Mouse (Mus musculus): ENCODE measurements around the gene Ctsr. TPM values are rescaled to one million over a fixed set of nuclear protein-coding genes. Genes with fewer than 3 reads are reported as not detected.
"Not testable (repeated sequence)": the region's sequence is repeated elsewhere in the genome, so short reads cannot be mapped to it uniquely, and the experiment has no call there.

The Ctsr gene
- not detected in 2 replicates for polyA plus RNA-seq (2016; fragmentation: Nextera tagmentation; extraction: Ambion mirVana)

DNA sequence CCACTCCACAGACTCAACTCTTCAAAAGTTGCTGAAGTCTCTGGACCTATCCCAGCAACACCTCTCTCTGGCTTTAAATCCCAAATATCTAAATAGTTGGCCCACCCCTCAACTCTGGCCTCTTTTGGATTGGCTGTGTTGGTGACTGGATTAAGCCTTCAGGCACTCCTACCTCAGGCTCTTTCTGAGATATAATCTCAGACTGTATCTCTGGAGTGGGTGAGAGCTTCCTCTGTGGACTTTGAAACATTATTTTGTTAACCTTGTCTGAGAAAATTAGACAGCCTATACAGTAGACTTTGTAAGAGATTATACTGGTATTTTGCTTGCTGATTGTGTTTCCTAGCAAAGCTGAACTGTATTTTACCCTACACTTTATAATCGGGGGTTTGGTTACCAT lies at the start of gene Ctsr:
Gene Ctsr, minus strand, starts transcription at position 101 of the 400 bp plus-strand sequence.
- no peak within 1 kb of the TSS for H3K4me3 ChIP-seq
- H3K27ac ChIP-seq: no peak within 1 kb of the TSS
- WGBS (ENCODE audit: insufficient replicate concordance): 64% methylated on average over 1 of the region's 1 CpGs
- no peak within 1 kb of the TSS for H3K9ac ChIP-seq
- no peak within 1 kb of the TSS for H3K4me2 ChIP-seq
- no peak for ATAC-seq
- 0 out of 2 replicates have a peak, but pooled peaks cover 2% of the 10 kb centered on the region for H3K9me3 ChIP-seq (replicated peaks)
- H3K36me3 ChIP-seq: no peaks in the 10 kb centered on the region
- no peaks in the 10 kb centered on the region for H3K27me3 ChIP-seq (replicated peaks)
- H3K4me1 ChIP-seq: no peaks in the 10 kb centered on the region

DNA sequence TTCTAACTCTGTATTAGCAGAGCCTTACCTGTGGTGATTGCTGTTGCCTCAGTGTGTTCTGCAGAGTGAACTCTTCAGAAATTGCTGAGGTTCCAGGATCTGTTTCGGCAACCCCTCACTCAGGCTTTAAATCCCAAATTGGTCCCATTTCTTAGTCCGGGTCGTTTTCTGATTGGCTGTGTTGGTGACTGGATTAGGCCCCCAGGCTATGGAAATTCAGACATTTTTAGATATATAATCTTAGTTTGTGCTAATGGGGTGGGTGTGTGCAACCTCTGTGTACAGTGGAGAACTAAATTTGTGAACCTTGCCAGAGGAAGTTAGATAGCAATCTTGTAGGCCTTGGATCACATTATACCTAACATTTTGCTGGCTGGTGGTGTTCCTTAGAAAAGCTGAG lies 39.3 kb upstream of the Ctsr start, which contains the start of gene Cts6:
Gene Cts6, minus strand, starts transcription at position 101 of the 400 bp plus-strand sequence.
- WGBS (ENCODE audit: insufficient replicate concordance): 77% methylated on average over 3 of the region's 3 CpGs
- Histone ChIP-seq H3K27me3 (replicated peaks) (no peaks in the 10 kb centered on the region), H3K4me1 (no peaks in the 10 kb centered on the region), H3K4me3 (no peak within 1 kb of the TSS), H3K4me2 (no peak within 1 kb of the TSS), H3K9me3 (replicated peaks) (no peaks in the 10 kb centered on the region), H3K36me3 (no peaks in the 10 kb centered on the region), H3K9ac (no peak within 1 kb of the TSS), H3K27ac (no peak within 1 kb of the TSS)
- no peak for ATAC-seq

DNA sequence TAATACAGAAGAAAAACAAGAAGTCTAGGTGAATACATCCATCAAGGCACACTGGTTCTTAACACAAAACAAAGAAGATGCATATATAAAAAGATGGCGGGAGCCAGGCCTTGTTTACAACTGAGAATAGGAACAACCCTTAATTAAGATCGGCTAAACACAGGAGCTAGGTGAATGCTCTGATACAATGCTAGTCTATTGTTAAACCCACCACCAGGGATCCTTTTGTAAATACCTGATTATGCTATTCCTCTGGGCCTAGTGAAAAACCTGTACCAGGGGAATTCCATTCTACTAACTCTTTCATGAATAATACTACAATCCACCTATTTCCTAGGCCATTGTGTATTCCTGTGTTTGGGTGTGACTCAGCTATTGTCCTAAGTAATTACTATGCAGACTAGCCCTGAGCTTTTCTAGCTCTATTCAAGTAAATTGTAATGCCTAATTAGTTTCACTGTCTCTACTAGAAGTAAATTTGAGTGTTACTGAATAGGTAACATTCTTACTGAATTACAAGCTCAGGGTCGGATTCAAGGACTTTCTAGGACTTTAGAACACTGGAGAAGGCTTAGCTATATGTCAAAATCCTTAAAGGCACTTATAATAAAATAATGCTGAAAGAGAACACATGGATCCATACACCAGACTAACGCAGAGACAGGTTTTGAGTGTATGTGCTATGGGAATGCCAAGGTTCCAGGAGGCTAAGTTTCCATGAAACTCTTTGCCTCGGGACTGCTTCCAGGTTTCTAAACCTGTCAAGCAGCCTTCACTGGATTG lies 21.3 kb upstream of the Ctsr start:
- 53% methylated on average over 5 of the region's 5 CpGs for WGBS (ENCODE audit: insufficient replicate concordance)
- H3K9ac ChIP-seq; H3K9me3 ChIP-seq (replicated peaks): not testable (repeated sequence)

DNA sequence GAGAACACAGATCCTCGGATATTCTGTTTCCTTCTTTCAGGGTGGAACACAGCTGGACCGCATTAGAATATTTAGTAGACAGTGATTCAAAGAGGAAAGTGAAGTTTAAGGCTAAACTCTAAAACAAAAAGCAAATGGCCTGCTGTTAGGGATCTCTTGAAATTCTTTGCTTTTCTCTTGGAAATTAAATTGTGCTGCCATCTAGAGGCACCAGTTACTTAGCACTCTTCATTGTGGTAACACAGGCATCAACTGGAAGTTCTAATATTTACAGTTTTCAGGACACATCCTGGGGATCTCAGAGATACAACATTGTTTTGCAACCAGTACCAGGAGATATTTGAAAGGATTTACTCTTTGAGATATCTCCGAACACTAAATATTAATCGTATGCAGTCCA lies 566 bp upstream of the Ctsr start:
- Histone ChIP-seq H3K27me3 (replicated peaks) (no peaks in the 10 kb centered on the region), H3K4me1 (no peaks in the 10 kb centered on the region), H3K36me3 (no peaks in the 10 kb centered on the region), H3K27ac (no peak overlapping the region), H3K4me2 (no peak overlapping the region), H3K9ac (no peak overlapping the region), H3K4me3 (no peak overlapping the region), H3K9me3 (replicated peaks) (0 out of 2 replicates have a peak, but pooled peaks cover 2% of the 10 kb centered on the region)
- WGBS (ENCODE audit: insufficient replicate concordance): 68% methylated on average over 4 of the region's 4 CpGs
- ATAC-seq: no peak

More for the DNA sequence above, 21.3 kb upstream of the Ctsr start:
- H3K36me3 ChIP-seq; H3K4me1 ChIP-seq; H3K4me2 ChIP-seq; H3K4me3 ChIP-seq; H3K27me3 ChIP-seq (replicated peaks); H3K27ac ChIP-seq; ATAC-seq: not testable (repeated sequence)

Other genes with a start within 250 kb of the Ctsr start
- gene Gm49393, start 228.7 kb downstream of the Ctsr start, polyA plus RNA-seq (2016; fragmentation: Nextera tagmentation; extraction: Ambion mirVana): 0.32 TPM in 1 of 2 replicates, not detected in the other
- gene Gm49391, start 227.7 kb downstream of the Ctsr start, polyA plus RNA-seq (2016; fragmentation: Nextera tagmentation; extraction: Ambion mirVana): 1.2 and 3.7 TPM in 2 replicates
- gene Ctla2a, start 227.6 kb downstream of the Ctsr start, polyA plus RNA-seq (2016; fragmentation: Nextera tagmentation; extraction: Ambion mirVana): 50.5 and 53.0 TPM in 2 replicates
- not detected in 2 replicates for gene Tpbpa, start 222.3 kb downstream of the Ctsr start, polyA plus RNA-seq (2016; fragmentation: Nextera tagmentation; extraction: Ambion mirVana)
- 0.23 TPM in 1 of 2 replicates, not detected in the other for gene Ctsj, start 158.3 kb downstream of the Ctsr start, polyA plus RNA-seq (2016; fragmentation: Nextera tagmentation; extraction: Ambion mirVana)
- gene Ctsq, start 123.6 kb downstream of the Ctsr start, polyA plus RNA-seq (2016; fragmentation: Nextera tagmentation; extraction: Ambion mirVana): not detected in 2 replicates
- gene Cts6, start 39.2 kb upstream of the Ctsr start, polyA plus RNA-seq (2016; fragmentation: Nextera tagmentation; extraction: Ambion mirVana): not detected in 2 replicates
- not detected in 2 replicates for gene Cts8, start 91.1 kb upstream of the Ctsr start, polyA plus RNA-seq (2016; fragmentation: Nextera tagmentation; extraction: Ambion mirVana)
- not detected in 2 replicates for gene Gm49398, start 124.6 kb upstream of the Ctsr start, polyA plus RNA-seq (2016; fragmentation: Nextera tagmentation; extraction: Ambion mirVana)
- gene Cts7, start 193.9 kb upstream of the Ctsr start, polyA plus RNA-seq (2016; fragmentation: Nextera tagmentation; extraction: Ambion mirVana): not detected in 2 replicates

All from liver, embryonic 12.5 days (tissue).